Mouse (Mus musculus) spleen, postnatal 36 days (tissue): ENCODE data around the gene Vmn2r83.

ENCODE experiments used
- DNase-seq, 2 experiments: peaks; one replicate each; pipeline ENCODE4 v3.0.0; 2022; ENCODE audit warnings: low spot score in 2 of 2, mixed read lengths in 1 of 2

Gene Vmn2r83

DNA sequence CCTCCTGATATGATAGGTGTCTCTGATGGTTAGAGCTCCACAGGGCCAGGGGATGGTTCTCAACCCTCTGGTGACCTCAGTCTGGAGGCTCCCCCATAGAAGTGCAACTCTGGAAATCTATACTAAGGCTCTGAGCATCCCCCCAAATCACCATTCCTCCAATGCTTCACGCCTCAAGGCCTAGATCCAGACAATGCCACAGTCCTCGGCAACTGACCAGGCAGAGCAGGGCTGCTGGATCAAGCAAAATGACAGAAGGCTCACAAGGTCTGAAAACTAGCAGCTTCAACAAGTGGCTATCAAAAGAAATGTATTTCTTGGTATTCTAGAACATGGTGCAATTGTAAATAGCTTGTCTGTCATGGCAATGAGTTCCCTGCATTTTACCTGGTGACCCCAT, 69.2 kb downstream of the Vmn2r83 start:
- no peak for DNase-seq

DNA sequence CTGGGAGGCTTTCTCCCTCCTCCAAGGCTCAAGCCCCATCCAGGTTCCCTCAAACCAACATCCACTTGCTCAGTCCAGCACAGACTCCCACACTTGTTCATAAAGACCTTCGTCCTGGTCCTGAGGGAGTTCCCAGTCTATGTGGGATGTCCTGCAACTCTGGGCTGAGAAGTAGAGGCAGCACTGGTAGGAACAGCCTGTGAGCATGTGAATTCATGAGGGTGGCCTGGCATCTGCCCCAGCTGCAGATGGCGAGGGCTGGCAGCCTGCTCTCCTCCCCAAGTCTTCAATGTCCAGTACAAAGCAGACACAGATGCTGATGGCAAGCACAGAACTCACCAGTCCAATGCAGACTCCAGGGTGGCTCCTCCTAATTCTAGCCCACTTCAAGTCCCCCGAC, 69.8 kb downstream of the Vmn2r83 start:
- DNase-seq = no peak

DNA sequence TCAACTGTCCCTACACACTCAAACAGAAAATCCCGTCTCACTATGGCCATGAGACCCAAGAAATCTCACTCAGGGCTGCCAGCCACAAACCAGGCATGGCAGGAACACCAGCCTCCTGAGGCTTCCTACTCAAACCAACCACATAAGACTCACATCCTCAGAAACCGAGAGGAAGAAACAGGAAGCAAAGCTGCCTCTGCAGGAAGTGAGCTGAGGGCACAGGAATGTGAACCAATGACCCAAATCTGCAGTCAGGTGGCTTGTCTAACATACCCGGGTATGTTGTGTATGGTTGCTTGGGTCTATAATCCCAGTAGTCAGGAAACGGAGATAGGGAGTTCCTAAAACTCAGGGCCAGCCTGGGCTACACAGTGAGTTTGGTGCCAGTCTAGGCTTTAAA, 70.3 kb downstream of the Vmn2r83 start:
- no peak for DNase-seq

DNA sequence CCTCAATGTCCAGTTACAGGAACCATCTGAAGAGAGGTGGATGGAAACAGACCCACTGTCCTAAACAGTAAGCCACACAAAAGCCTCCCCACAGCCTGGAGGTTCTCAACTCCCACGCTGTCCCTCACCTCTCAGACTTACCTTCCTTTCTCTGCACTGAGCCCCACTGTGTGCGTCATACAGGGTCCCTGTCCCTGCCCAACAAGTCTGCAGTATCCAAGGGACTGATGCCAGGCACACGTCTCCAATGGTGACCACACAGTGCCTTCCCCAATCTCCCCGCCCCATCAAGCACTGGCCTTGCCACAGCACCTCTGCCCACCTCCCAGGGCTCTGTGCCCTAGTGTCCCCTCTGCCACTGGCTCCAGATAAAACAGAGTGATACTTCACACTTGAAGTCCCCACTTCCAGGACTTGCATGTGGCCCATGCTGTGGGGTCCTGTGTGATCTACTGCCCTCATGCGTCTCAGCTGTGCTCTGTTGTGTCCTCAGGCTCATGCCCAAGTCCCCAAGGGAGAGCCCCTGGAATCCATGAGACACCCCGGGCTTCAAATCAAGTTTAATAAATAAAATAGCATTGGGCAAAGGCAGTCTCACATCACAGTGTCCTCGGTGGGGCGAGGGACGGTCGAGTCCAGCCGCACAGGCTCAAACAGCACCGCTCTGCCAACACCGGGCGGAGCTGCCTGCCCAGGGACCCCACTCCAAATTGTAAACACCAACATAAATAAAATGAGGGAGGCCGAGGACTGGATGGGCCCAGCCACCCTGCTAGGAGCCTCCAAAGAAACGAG, 71.4 kb downstream of the Vmn2r83 start:
- no peak for DNase-seq

DNA sequence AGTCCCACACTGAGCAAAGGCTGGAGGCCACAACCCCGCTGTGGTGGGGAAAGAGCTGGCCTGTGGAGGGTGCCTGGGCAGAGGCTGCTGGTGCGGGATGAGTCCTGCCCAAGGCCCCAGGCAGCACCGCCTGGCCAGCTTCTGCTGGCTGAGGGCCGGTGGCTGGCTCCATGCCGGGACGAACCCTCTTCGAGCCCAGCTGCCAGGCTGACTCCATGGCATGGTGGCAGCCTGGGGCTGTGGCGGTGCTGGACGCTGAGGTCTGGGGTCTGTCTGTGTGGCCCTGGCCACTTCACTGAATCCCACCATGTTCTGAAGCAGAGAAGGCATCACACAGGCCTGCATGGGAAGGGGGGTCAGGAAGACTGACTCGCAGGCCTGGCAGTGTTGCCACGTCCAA, 72.2 kb downstream of the Vmn2r83 start:
- no peak for DNase-seq

DNA sequence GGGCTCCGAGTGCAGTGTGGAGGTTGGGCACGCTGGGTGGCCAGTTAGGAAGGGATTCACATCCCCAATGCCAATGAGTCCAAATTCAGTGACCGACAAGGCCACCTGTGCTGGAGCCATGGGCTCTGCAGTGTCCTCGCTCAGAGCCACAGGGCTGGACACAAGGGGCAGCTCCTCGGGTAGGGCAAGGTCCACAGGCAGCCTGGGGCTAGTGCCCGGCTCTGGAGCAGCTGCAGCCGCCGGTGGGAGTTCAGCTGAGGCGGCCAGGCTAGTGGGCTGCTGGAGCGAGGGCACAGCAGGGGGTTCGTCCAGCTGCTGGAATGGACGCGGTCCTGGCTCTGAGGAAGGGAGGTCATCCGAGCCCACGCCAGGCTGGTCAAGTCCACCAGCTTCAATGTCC, 73.0 kb downstream of the Vmn2r83 start:
- no peak for DNase-seq

DNA sequence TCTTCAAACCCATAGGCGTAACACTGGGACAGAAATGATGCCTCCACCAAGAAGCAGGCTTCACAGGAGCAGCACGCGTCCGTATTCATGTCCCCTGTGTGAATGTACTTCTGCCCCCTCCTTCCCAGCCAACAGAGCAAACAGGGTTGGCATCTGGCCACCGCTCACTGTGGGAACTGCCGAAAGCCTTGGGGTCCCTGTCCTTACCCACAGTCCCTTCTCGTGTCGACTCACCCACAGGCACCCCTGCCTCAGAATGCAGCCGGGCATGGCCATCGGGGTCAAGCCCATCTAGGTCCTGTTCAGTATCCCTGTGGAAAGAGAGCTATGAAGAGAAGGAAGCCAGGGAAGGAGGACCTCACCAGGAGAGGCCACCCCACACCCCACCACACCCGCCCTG, 73.6 kb downstream of the Vmn2r83 start:
- DNase-seq = no peak
